Mouse (Mus musculus) heart, embryonic 11.5 days (tissue): ENCODE results near the gene Adgb. TPM values are rescaled to one million over a fixed set of nuclear protein-coding genes. Genes with fewer than 3 reads are reported as not detected.

Experiments
- ATAC-seq: fragments of 200-750 bp; cut with Nextera tagmentation; replicated peaks from 2 replicates; pipeline ENCODE4 v1.8.0; 2017; ENCODE audit warnings: moderate library complexity; ENCODE audit not compliant: insufficient number of reproducible peaks, low FRiP score, low TSS enrichment
- H3K27ac ChIP-seq: fragments of 300-500 bp; sonication (generic); 2 replicates; pipeline ENCODE4 v1.5.1; 2014; ENCODE audit warnings: mild to moderate bottlenecking, low read depth, low read length
- H3K27me3 ChIP-seq: fragments of 300-500 bp; sonication (generic); 2 replicates; pipeline ENCODE4 v1.6.1; 2014; ENCODE audit warnings: mild to moderate bottlenecking, low read length, mixed read lengths; ENCODE audit not compliant: control insufficient read depth, insufficient read depth
- H3K36me3 ChIP-seq: fragments of 300-500 bp; sonication (generic); 2 replicates; pipeline ENCODE4 v1.6.1; 2014; ENCODE audit warnings: mild to moderate bottlenecking, low read length, moderate library complexity, mixed read lengths; ENCODE audit not compliant: control insufficient read depth, insufficient read depth
- H3K4me1 ChIP-seq: fragments of 300-500 bp; sonication (generic); 2 replicates; pipeline ENCODE4 v1.6.1; 2014; ENCODE audit warnings: low read length; ENCODE audit not compliant: control insufficient read depth, insufficient read depth
- H3K4me2 ChIP-seq: fragments of 300-500 bp; sonication (generic); 2 replicates; pipeline ENCODE4 v1.6.1; 2014; ENCODE audit warnings: mild to moderate bottlenecking, moderate library complexity
- H3K4me3 ChIP-seq: fragments of 300-500 bp; sonication (generic); 2 replicates; pipeline ENCODE4 v1.5.1; 2014; ENCODE audit warnings: low read depth, low read length
- H3K9ac ChIP-seq: fragments of 300-500 bp; sonication (generic); 2 replicates; pipeline ENCODE4 v1.6.1; 2014; ENCODE audit warnings: mild to moderate bottlenecking, low read depth, low read length, moderate library complexity
- H3K9me3 ChIP-seq: fragments of 300-500 bp; sonication (generic); replicated peaks from 2 replicates; pipeline ENCODE4 v1.6.1; 2016; ENCODE audit warnings: low read length; ENCODE audit not compliant: control insufficient read depth
- WGBS: fragments of 180-500 bp; shearing (Covaris S2); extraction: QIAGEN DNeasy Blood & Tissue Kit; methylation state at CpG from one replicate; pipeline ENCODE4 v1.1.7; 2014; ENCODE audit not compliant: insufficient replicate concordance; 5-methylcytosine and 5-hydroxymethylcytosine counted together
- polyA plus RNA-seq: library from polyadenylated mRNA; unstranded; fragments of >200 nt; fragmentation: Nextera tagmentation; extraction: Ambion mirVana; gene quantifications from 2 replicates; pipeline ENCODE4 v1.2.1, GENCODE M21; 2014

The Adgb gene
- polyA plus RNA-seq, 1 experiment from 2014 or later, result 0.24 TPM

DNA sequence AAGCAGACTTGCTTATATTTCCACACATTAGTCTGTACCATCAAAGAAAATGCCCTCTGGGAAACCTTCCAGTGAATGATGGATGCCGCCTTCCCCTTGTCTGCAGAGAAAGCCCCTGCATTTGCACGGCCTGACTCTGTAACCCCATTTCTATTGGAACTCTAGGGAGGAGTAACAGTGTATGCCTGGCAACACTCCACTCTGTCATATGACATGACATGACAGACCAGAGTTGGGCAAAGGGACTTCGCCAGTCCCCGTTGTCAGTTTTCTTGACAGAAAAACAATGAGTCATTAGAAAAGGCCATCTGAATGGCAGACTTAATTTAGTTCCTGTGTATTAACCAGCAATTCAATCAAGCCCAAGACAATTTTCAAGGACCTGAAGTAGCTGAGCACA lies 167.8 kb downstream of the Adgb start:
- ATAC-seq, result no peak
- Histone ChIP-seq H3K9me3 (no peaks in the 10 kb centered on the region), H3K27ac (no peak overlapping the region), H3K9ac (no peak overlapping the region), H3K4me1 (peaks cover 3% of the 10 kb centered on the region; the same call in 1 of the 2 replicates), H3K27me3 (no peaks in the 10 kb centered on the region), H3K36me3 (no peaks in the 10 kb centered on the region), H3K4me2 (no peak overlapping the region), H3K4me3 (no peak overlapping the region)
- WGBS, result 73% methylated on average over 4 of the region's 4 CpGs

DNA sequence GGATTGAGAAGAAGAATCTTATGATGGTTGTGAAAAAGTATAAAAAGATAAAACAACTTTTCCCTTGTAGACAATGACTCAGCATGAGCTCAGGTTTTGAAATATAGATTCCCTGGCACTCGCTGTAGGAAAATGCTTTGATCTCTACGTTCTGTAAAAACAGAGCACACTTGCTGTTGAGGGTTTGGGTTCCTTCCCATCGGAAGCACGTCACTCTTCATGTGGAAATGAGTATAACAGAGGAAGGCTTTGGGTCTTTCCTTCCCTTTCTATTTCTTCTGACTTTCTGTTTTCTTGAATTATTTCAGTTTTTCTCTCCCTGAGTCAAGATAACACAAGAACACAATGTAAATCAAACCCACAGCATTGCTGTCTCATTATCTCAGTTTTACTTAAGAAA lies 170.4 kb downstream of the Adgb start:
- WGBS, result 49% methylated on average over 4 of the region's 4 CpGs
- no peak overlapping the region for H3K9ac ChIP-seq
- H3K4me1 ChIP-seq, result peaks cover 3% of the 10 kb centered on the region; the same call in 1 of the 2 replicates
- no peak overlapping the region for H3K4me3 ChIP-seq
- H3K9me3 ChIP-seq, result no peaks in the 10 kb centered on the region
- H3K36me3 ChIP-seq, result no peaks in the 10 kb centered on the region
- H3K27me3 ChIP-seq, result no peaks in the 10 kb centered on the region
- H3K4me2 ChIP-seq, result no peak overlapping the region
- no peak overlapping the region for H3K27ac ChIP-seq
- ATAC-seq, result no peak

DNA sequence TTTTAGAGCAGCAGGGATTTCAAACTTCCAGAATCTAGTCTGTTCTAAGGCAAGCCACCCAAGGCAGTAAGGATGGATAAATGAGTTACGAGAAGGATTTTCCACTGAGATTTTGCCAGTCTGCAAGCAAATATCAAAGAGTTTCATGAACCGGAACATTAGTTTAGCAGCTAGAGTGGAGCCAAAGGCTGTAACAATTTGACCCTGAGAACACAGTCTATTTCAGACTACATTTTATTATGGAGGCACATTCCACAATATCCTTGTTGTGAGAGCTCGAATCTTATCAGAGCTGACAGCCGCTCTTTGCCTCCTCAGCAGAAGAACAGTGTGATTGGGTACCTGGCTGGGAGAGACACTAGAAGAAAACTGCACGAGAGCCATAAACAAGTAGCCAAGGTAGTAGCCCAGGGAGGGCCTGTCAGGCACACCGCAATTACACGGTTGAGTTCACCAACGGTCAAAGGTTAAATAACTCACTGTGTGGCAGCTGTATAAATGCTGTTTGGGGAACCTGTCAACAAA lies 171.1 kb downstream of the Adgb start:
- no peak for ATAC-seq
- Histone ChIP-seq H3K4me1 (peaks cover 3% of the 10 kb centered on the region; the same call in 1 of the 2 replicates), H3K27me3 (no peaks in the 10 kb centered on the region), H3K9me3 (no peaks in the 10 kb centered on the region), H3K4me2 (no peak overlapping the region), H3K4me3 (no peak overlapping the region), H3K27ac (no peak overlapping the region), H3K9ac (no peak overlapping the region), H3K36me3 (no peaks in the 10 kb centered on the region)
- 41% methylated on average over 8 of the region's 8 CpGs for WGBS

GRCm38 (mm10) chr10:10299987-10300386 lies 172.1 kb downstream of the Adgb start:
- no peak overlapping the region for H3K4me2 ChIP-seq
- H3K4me3 ChIP-seq, result no peak overlapping the region
- H3K27me3 ChIP-seq, result no peaks in the 10 kb centered on the region
- H3K36me3 ChIP-seq, result no peaks in the 10 kb centered on the region
- H3K9ac ChIP-seq, result no peak overlapping the region
- whole genome bisulfite sequencing, result 91% methylated on average over 4 of the region's 4 CpGs
- ATAC-seq, result no peak
- peaks cover 3% of the 10 kb centered on the region; the same call in 1 of the 2 replicates for H3K4me1 ChIP-seq
- no peak overlapping the region for H3K27ac ChIP-seq
- no peaks in the 10 kb centered on the region for H3K9me3 ChIP-seq

GRCm38 (mm10) chr10:10287221-10287867 lies 184.8 kb downstream of the Adgb start:
- Histone ChIP-seq H3K9me3 (no peaks in the 10 kb centered on the region), H3K27me3 (no peaks in the 10 kb centered on the region), H3K4me1 (no peaks in the 10 kb centered on the region), H3K27ac (no peak overlapping the region), H3K9ac (no peak overlapping the region), H3K4me2 (no peak overlapping the region), H3K36me3 (no peaks in the 10 kb centered on the region), H3K4me3 (no peak overlapping the region)
- WGBS, result 74% methylated on average over 2 of the region's 2 CpGs
- ATAC-seq, result no peak

Other genes with a start within 250 kb of the Adgb start
- gene Rab32, start 85.9 kb upstream of the Adgb start, polyA plus RNA-seq, result 12.8 and 14.0 TPM in 2 replicates
- gene Gm10944, start 209.0 kb upstream of the Adgb start, polyA plus RNA-seq, result not detected in 2 replicates